In the genomic region with DNA sequence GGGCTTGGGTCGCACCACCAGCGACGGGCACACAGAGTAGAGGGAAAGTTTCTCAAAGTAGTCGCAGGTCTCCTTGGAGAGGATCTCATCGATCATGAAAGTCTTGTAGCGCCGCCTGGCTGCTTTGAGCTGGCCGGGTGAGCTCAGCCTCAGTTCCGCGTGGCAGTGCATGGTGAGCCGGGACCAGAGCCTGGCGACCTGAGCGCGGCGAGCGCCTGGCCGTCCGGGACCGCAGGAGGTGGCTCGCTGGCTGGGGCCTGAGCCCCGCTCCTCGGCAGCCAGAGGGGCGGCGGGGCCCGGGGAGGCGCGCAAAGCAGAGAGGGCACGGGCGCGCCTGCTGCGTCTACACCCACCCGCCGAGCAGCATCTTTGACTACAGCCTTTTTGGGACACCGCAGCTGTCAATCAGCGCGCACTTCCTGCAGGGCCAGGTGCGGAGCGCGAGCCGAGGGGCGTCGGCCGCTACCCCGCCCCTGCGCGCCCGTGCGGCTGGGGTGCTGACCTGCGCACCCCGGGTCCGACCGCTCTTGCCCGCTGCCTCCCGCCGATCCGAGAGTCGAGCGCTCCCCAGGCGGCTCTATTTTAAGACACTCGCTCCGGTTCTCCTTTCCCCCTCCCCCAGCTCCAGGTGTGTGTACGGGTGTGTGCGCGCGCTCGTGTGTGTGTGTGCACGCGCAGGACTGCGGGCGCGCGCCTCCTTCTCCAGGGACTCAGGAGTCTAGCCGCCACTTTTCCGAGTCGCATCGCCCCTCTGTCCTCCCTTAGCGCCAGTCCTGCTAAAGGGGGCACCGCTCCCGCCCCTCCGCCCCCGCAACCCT, we compare ENCODE assay signal across 8 mouse cellular contexts. TPM values are rescaled to one million over a fixed set of nuclear protein-coding genes. Genes with fewer than 3 reads are reported as not detected.
A peak's percentile ranks its signal among the peaks of the same experiment; 100 is the strongest.
DNase-seq lines count a peak whose midpoint lies in the region; ATAC-seq and TF ChIP-seq lines count a peak whose summit lies in the region.

Gene Barx2 (minus strand): TSS at position 542 of the 818 bp plus-strand sequence.

- H3K79me2 ChIP-seq in heart, adult 2 months (replicated peaks; ENCODE audit: control insufficient read depth, insufficient read depth, low read length) = no peaks in the 10 kb centered on the region

- H3K36me3 ChIP-seq in embryonic facial prominence, embryonic 13.5 days = no peaks in the 10 kb centered on the region
- no peaks in the 10 kb centered on the region for H3K36me3 ChIP-seq in heart, adult 2 months (ENCODE audit: control insufficient read depth, insufficient read depth, low read length)
- H3K36me3 ChIP-seq in kidney, adult 2 months (ENCODE audit: control insufficient read depth, insufficient read depth, low read length) = no peaks in the 10 kb centered on the region
- no peaks in the 10 kb centered on the region for H3K36me3 ChIP-seq in limb, embryonic 11.5 days (ENCODE audit: control insufficient read depth, insufficient read depth, low read length)
- no peaks in the 10 kb centered on the region for H3K36me3 ChIP-seq in midbrain, embryonic 14.5 days (ENCODE audit: control insufficient read depth, insufficient read depth, low read length)

- H3K4me2 ChIP-seq in embryonic facial prominence, embryonic 13.5 days = peak within 1 kb of the TSS; percentile 99
- peak within 1 kb of the TSS; percentile 97 for H3K4me2 ChIP-seq in limb, embryonic 11.5 days (ENCODE audit: low read depth, severe bottlenecking)
- peak within 1 kb of the TSS; percentile 100 for H3K4me2 ChIP-seq in midbrain, embryonic 14.5 days (ENCODE audit: low read length)

- WGBS in embryonic facial prominence, embryonic 13.5 days = under 1% methylated on average over 81 of the region's 81 CpGs
- under 1% methylated on average over 81 of the region's 81 CpGs for WGBS in heart, adult 2 months
- under 1% methylated on average over 80 of the region's 81 CpGs for WGBS in kidney, adult 2 months
- WGBS in limb, embryonic 11.5 days = under 1% methylated on average over 73 of the region's 81 CpGs
- under 1% methylated on average over 80 of the region's 81 CpGs for WGBS in midbrain, embryonic 14.5 days

- H3K9me3 ChIP-seq in embryonic facial prominence, embryonic 13.5 days = no peaks in the 10 kb centered on the region
- no peaks in the 10 kb centered on the region for H3K9me3 ChIP-seq in limb, embryonic 11.5 days (ENCODE audit: control insufficient read depth, low read length)
- H3K9me3 ChIP-seq in midbrain, embryonic 14.5 days (ENCODE audit: control insufficient read depth, low read length) = no peaks in the 10 kb centered on the region

- peaks cover 35% of the 10 kb centered on the region for H3K4me1 ChIP-seq in embryonic facial prominence, embryonic 13.5 days
- H3K4me1 ChIP-seq in heart, adult 2 months (ENCODE audit: control insufficient read depth, insufficient read depth, low read length) = no peaks in the 10 kb centered on the region
- peaks cover 4% of the 10 kb centered on the region; the same call in 1 of the 2 replicates for H3K4me1 ChIP-seq in kidney, adult 2 months (ENCODE audit: control insufficient read depth, insufficient read depth, low read length)
- peaks cover 17% of the 10 kb centered on the region for H3K4me1 ChIP-seq in limb, embryonic 11.5 days (ENCODE audit: control insufficient read depth, insufficient read depth, low read length)
- peaks cover 16% of the 10 kb centered on the region; the same call in 1 of the 2 replicates for H3K4me1 ChIP-seq in midbrain, embryonic 14.5 days (ENCODE audit: control insufficient read depth, insufficient read depth, low read length)

- peak within 1 kb of the TSS; percentile 61 for H3K4me3 ChIP-seq in embryonic facial prominence, embryonic 13.5 days
- H3K4me3 ChIP-seq in heart, adult 2 months = peak within 1 kb of the TSS; percentile 34
- peak within 1 kb of the TSS; percentile 33 for H3K4me3 ChIP-seq in kidney, adult 2 months (ENCODE audit: insufficient read depth, low read depth, low read length)
- H3K4me3 ChIP-seq in limb, embryonic 11.5 days (ENCODE audit: low read depth, low read length) = peak within 1 kb of the TSS; percentile 54
- H3K4me3 ChIP-seq in midbrain, embryonic 14.5 days (replicated peaks; ENCODE audit: low read depth, low read length) = peak within 1 kb of the TSS; percentile 55

- TF ChIP-seq CTCF in heart, adult 2 months (IDR thresholded peaks at IDR 0.05) = peak; percentile 69
- peak; percentile 55; the same call in 1 of the 2 replicates for TF ChIP-seq CTCF in kidney, adult 2 months (conservative IDR thresholded peaks at IDR 0.05; ENCODE audit: insufficient read depth, insufficient read length, low read depth, low read length)

- peak; percentile 62; the same call in 1 of the 2 replicates for ATAC-seq in embryonic facial prominence, embryonic 13.5 days (ENCODE audit: insufficient number of reproducible peaks, insufficient read depth, low FRiP score, low TSS enrichment, low read depth)
- peak; percentile 72 for ATAC-seq in limb, embryonic 11.5 days (ENCODE audit: insufficient number of reproducible peaks, low FRiP score, low TSS enrichment, low read depth)
- peak; percentile 70 for ATAC-seq in midbrain, embryonic 14.5 days (ENCODE audit: low FRiP score, low TSS enrichment)

- TF ChIP-seq EP300 in heart, adult 2 months (IDR thresholded peaks at IDR 0.05; ENCODE audit: insufficient read depth, low read depth, low read length) = no peak

- TF ChIP-seq POLR2A in heart, adult 2 months (IDR thresholded peaks at IDR 0.05; ENCODE audit: insufficient read depth, low read depth, low read length) = no peak
- TF ChIP-seq POLR2A in kidney, adult 2 months (IDR thresholded peaks at IDR 0.05; ENCODE audit: low read depth, low read length) = no peak

- intact Hi-C loops in heart, adult 2 months (cut with DNase I) = no loop called here

- peaks cover 95% of the 10 kb centered on the region for H3K27me3 ChIP-seq in embryonic facial prominence, embryonic 13.5 days
- peaks cover 18% of the 10 kb centered on the region for H3K27me3 ChIP-seq in heart, adult 2 months (ENCODE audit: control insufficient read depth, insufficient read depth, low read length)
- H3K27me3 ChIP-seq in kidney, adult 2 months (replicated peaks; ENCODE audit: control insufficient read depth, insufficient read depth, low read length) = peaks cover 7% of the 10 kb centered on the region
- H3K27me3 ChIP-seq in limb, embryonic 11.5 days (ENCODE audit: control insufficient read depth, insufficient read depth, low read length) = peaks cover 52% of the 10 kb centered on the region
- peaks cover 80% of the 10 kb centered on the region for H3K27me3 ChIP-seq in midbrain, embryonic 14.5 days (ENCODE audit: control insufficient read depth, insufficient read depth, low read length)

- H3K9ac ChIP-seq in embryonic facial prominence, embryonic 13.5 days = peak within 1 kb of the TSS; percentile 65
- no peak within 1 kb of the TSS for H3K9ac ChIP-seq in heart, adult 2 months (ENCODE audit: low read depth, low read length)
- H3K9ac ChIP-seq in limb, embryonic 11.5 days (ENCODE audit: low read length) = peak within 1 kb of the TSS; percentile 45; the same call in 1 of the 2 replicates
- H3K9ac ChIP-seq in midbrain, embryonic 14.5 days (replicated peaks; ENCODE audit: low read length) = peak within 1 kb of the TSS; percentile 48

- peak; percentile 71 to 74 for DNase-seq in adrenal gland, postnatal 36 days
- DNase-seq in heart, adult 2 months = peak; percentile 53 to 60
- DNase-seq in kidney, adult 2 months = peak; percentile 66
- peak; percentile 81 for DNase-seq in limb, embryonic 11.5 days (ENCODE audit: low spot score)
- peak; percentile 84 for DNase-seq in midbrain, embryonic 14.5 days
- peak; percentile 77 for DNase-seq in testis, postnatal 10 days (ENCODE audit: low spot score)
- no peak for DNase-seq in natural killer cell, adult 2 months (ENCODE audit: low spot score in 2 of 2)

- no peak within 1 kb of the TSS for H3K27ac ChIP-seq in embryonic facial prominence, embryonic 13.5 days
- H3K27ac ChIP-seq in heart, adult 2 months = no peak within 1 kb of the TSS
- no peak within 1 kb of the TSS for H3K27ac ChIP-seq in kidney, adult 2 months (ENCODE audit: insufficient read depth, low read depth, low read length)
- H3K27ac ChIP-seq in limb, embryonic 11.5 days (replicated peaks; ENCODE audit: low read depth, low read length) = no peak within 1 kb of the TSS
- no peak within 1 kb of the TSS for H3K27ac ChIP-seq in midbrain, embryonic 14.5 days (replicated peaks; ENCODE audit: low read depth, low read length)

RNA-seq across cellular contexts. Expression of gene Barx2, which starts in this region (rescaled TPM):
- total RNA-seq in adrenal gland, postnatal 36 days (2021) = not detected
- polyA plus RNA-seq in embryonic facial prominence, embryonic 13.5 days (2015; fragmentation: Nextera tagmentation; extraction: Ambion mirVana) = 1.6 and 2.2 TPM in 2 replicates
- under 1 TPM; 0.13 to 0.36 TPM for total RNA-seq in heart, adult 2 months (2021)
- 0.04 TPM in 1 of 2 replicates, not detected in the other for polyA plus RNA-seq in heart, adult 2 months (2012; rRNA removed)
- 0.05 and 0.16 TPM in 2 replicates for polyA plus RNA-seq in kidney, adult 2 months (2012; rRNA removed)
- 1.0 and 1.3 TPM in 2 replicates for polyA plus RNA-seq in limb, embryonic 11.5 days (2014; fragmentation: Nextera tagmentation; extraction: Ambion mirVana)
- polyA plus RNA-seq in midbrain, embryonic 14.5 days (2014; fragmentation: Nextera tagmentation; extraction: Ambion mirVana) = 0.11 and 0.28 TPM in 2 replicates

Comparison
In these comparisons a context has a peak if more than half of its experiments do, and no peak if none do; other contexts are left out.
1. Peak in DNase-seq in adrenal gland, postnatal 36 days; RNA of the gene not detected or under 1 TPM.
2. Peak in DNase-seq and H3K4me3 ChIP-seq in heart, adult 2 months; RNA of the gene not detected or under 1 TPM.
3. Peak in DNase-seq and H3K4me3 ChIP-seq in kidney, adult 2 months; RNA of the gene not detected or under 1 TPM.
4. Peak in DNase-seq, ATAC-seq, H3K4me3 ChIP-seq, H3K9ac ChIP-seq and H3K4me2 ChIP-seq in midbrain, embryonic 14.5 days; RNA of the gene not detected or under 1 TPM.
5. DNase-seq: peak in limb, embryonic 11.5 days (single experiment) and testis, postnatal 10 days (single experiment); none in natural killer cell, adult 2 months (0 of 2).
6. Peak in every context shown above with its lines, with median percentiles within 50 percentile points of each other: ATAC-seq, H3K4me2 ChIP-seq and H3K4me3 ChIP-seq.